Mouse (Mus musculus): ENCODE measurements around the gene Kdm2b. TPM values are rescaled to one million over a fixed set of nuclear protein-coding genes. Genes with fewer than 3 reads are reported as not detected.

Kdm2b gene
- polyA plus RNA-seq, 1 experiment from 2014 or later, result 108 TPM

- H3K9ac ChIP-seq, result no peak overlapping the region
- H3K27me3 ChIP-seq, result no peaks in the 10 kb centered on the region
- no peak overlapping the region for H3K4me3 ChIP-seq
- 66% methylated on average over 4 of the region's 4 CpGs for WGBS
- peak overlapping the region; percentile 48; the same call in 1 of the 2 replicates for H3K27ac ChIP-seq
- ATAC-seq, result no peak
- 0 out of 2 replicates have a peak, but pooled peaks cover 10% of the 10 kb centered on the region for H3K4me1 ChIP-seq
- H3K9me3 ChIP-seq (replicated peaks), result no peaks in the 10 kb centered on the region
- H3K4me2 ChIP-seq, result no peak overlapping the region
- peaks cover 35% of the 10 kb centered on the region for H3K36me3 ChIP-seq (ENCODE audit: poor library complexity, severe bottlenecking)
These were observed 51.6 kb downstream of the Kdm2b start for GRCm38 (mm10) chr5:122937958-122938540.

DNA sequence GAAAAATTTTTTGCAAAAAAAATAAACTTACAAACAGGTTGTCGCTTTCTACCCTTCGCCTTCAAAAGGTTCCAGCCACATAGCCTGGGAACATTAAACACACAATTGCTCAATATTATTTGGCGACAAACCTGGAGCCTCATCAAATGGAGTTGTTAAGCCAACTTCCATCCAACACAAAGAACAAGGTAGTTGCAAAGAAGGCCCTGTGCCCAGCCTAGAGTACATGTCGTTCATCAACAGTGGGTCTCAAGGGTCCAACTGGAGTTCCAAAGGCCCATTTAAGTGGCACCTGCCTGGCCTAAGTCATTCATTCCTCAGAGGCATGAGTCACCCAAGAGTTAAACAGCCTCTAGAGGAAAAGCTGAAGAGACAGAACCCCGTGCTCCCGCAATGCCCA is 52.6 kb downstream of the Kdm2b start:
- Histone ChIP-seq H3K9ac (no peak overlapping the region), H3K4me1 (0 out of 2 replicates have a peak, but pooled peaks cover 10% of the 10 kb centered on the region), H3K36me3 (ENCODE audit: poor library complexity, severe bottlenecking) (peaks cover 35% of the 10 kb centered on the region), H3K27ac (no peak overlapping the region), H3K27me3 (no peaks in the 10 kb centered on the region), H3K4me2 (no peak overlapping the region), H3K4me3 (no peak overlapping the region), H3K9me3 (replicated peaks) (no peaks in the 10 kb centered on the region)
- no peak for ATAC-seq
- WGBS, result 85% methylated on average over 6 of the region's 6 CpGs

DNA sequence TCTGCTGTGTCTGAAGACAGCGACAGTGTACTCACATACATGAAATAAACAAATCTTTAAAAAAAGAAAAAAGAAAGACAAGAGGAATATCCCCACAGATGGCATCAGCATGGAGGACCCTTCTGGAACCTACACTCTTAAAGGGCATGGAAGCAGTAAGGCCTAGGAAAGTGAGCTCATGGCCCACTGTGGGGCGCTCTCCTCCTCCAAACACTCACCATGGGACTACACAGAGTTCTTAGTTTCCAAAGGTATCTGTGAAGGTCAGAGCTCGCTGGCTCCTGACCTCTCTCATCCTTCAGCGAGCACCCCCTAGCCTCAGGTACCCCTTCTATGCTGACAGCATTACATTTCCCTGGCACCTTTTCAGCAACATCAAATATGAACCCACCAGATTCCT is 53.8 kb downstream of the Kdm2b start:
- Histone ChIP-seq H3K27ac (no peak overlapping the region), H3K4me1 (0 out of 2 replicates have a peak, but pooled peaks cover 10% of the 10 kb centered on the region), H3K4me3 (no peak overlapping the region), H3K36me3 (ENCODE audit: poor library complexity, severe bottlenecking) (peaks cover 41% of the 10 kb centered on the region), H3K27me3 (no peaks in the 10 kb centered on the region), H3K9me3 (replicated peaks) (no peaks in the 10 kb centered on the region), H3K4me2 (no peak overlapping the region), H3K9ac (no peak overlapping the region)
- ATAC-seq, result no peak
- WGBS, result 80% methylated on average over 4 of the region's 4 CpGs

DNA sequence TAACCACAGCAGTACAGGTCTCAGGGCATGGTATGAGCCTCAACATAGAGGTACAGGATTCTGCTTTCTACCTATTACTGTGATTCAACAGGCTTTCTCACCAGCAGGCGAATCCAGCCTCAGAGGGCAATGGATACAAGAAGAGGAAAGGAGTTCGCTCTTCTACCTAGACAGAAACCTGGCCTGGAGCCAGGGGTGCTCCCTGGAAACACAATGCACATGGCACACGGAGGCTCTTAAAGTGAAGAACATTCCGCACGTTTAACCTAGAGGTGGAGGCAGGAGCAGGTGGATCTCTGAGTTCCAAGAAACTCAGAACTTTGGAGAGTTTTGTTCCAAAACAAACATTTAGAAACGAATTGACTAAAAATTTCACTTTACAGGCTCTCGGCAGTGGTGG is 58.6 kb downstream of the Kdm2b start:
- 0 out of 2 replicates have a peak, but pooled peaks cover under 1% of the 10 kb centered on the region for H3K4me1 ChIP-seq
- no peak overlapping the region for H3K9ac ChIP-seq
- no peaks in the 10 kb centered on the region for H3K9me3 ChIP-seq (replicated peaks)
- H3K4me2 ChIP-seq, result no peak overlapping the region
- peaks cover 37% of the 10 kb centered on the region for H3K36me3 ChIP-seq (ENCODE audit: poor library complexity, severe bottlenecking)
- no peak overlapping the region for H3K4me3 ChIP-seq
- H3K27ac ChIP-seq, result no peak overlapping the region
- 70% methylated on average over 7 of the region's 7 CpGs for WGBS
- no peaks in the 10 kb centered on the region for H3K27me3 ChIP-seq
- ATAC-seq, result no peak

GRCm38 (mm10) chr5:122928293-122928692 is 61.3 kb downstream of the Kdm2b start:
- H3K4me2 ChIP-seq, result no peak overlapping the region
- H3K27me3 ChIP-seq, result no peaks in the 10 kb centered on the region
- peaks cover 5% of the 10 kb centered on the region; the same call in 1 of the 2 replicates for H3K4me1 ChIP-seq
- no peak overlapping the region for H3K9ac ChIP-seq
- no peak overlapping the region for H3K4me3 ChIP-seq
- H3K27ac ChIP-seq, result no peak overlapping the region
- no peaks in the 10 kb centered on the region for H3K9me3 ChIP-seq (replicated peaks)
- ATAC-seq, result no peak
- 82% methylated on average over 3 of the region's 3 CpGs for WGBS
- peaks cover 18% of the 10 kb centered on the region for H3K36me3 ChIP-seq (ENCODE audit: poor library complexity, severe bottlenecking)

GRCm38 (mm10) chr5:122927703-122928102 is 61.9 kb downstream of the Kdm2b start:
- Histone ChIP-seq H3K27ac (no peak overlapping the region), H3K4me3 (no peak overlapping the region), H3K9me3 (replicated peaks) (no peaks in the 10 kb centered on the region), H3K4me2 (no peak overlapping the region), H3K4me1 (peaks cover 5% of the 10 kb centered on the region; the same call in 1 of the 2 replicates), H3K9ac (no peak overlapping the region), H3K27me3 (no peaks in the 10 kb centered on the region), H3K36me3 (ENCODE audit: poor library complexity, severe bottlenecking) (peaks cover 12% of the 10 kb centered on the region)
- no peak for ATAC-seq
- WGBS, result 80% methylated on average over 6 of the region's 6 CpGs

GRCm38 (mm10) chr5:122927092-122927491 is 62.5 kb downstream of the Kdm2b start:
- H3K4me2 ChIP-seq, result no peak overlapping the region
- H3K4me1 ChIP-seq, result peaks cover 5% of the 10 kb centered on the region; the same call in 1 of the 2 replicates
- ATAC-seq, result no peak
- no peak overlapping the region for H3K9ac ChIP-seq
- no peak overlapping the region for H3K27ac ChIP-seq
- H3K9me3 ChIP-seq (replicated peaks), result no peaks in the 10 kb centered on the region
- 72% methylated on average over 8 of the region's 8 CpGs for WGBS
- H3K27me3 ChIP-seq, result no peaks in the 10 kb centered on the region
- H3K36me3 ChIP-seq (ENCODE audit: poor library complexity, severe bottlenecking), result peaks cover 6% of the 10 kb centered on the region
- no peak overlapping the region for H3K4me3 ChIP-seq

GRCm38 (mm10) chr5:122926341-122926740 is 63.3 kb downstream of the Kdm2b start:
- Histone ChIP-seq H3K4me3 (no peak overlapping the region), H3K27ac (no peak overlapping the region), H3K9me3 (replicated peaks) (no peaks in the 10 kb centered on the region), H3K36me3 (ENCODE audit: poor library complexity, severe bottlenecking) (no peaks in the 10 kb centered on the region), H3K4me2 (no peak overlapping the region), H3K4me1 (peaks cover 5% of the 10 kb centered on the region; the same call in 1 of the 2 replicates), H3K9ac (no peak overlapping the region), H3K27me3 (no peaks in the 10 kb centered on the region)
- ATAC-seq, result no peak
- WGBS, result 86% methylated on average over 3 of the region's 3 CpGs

DNA sequence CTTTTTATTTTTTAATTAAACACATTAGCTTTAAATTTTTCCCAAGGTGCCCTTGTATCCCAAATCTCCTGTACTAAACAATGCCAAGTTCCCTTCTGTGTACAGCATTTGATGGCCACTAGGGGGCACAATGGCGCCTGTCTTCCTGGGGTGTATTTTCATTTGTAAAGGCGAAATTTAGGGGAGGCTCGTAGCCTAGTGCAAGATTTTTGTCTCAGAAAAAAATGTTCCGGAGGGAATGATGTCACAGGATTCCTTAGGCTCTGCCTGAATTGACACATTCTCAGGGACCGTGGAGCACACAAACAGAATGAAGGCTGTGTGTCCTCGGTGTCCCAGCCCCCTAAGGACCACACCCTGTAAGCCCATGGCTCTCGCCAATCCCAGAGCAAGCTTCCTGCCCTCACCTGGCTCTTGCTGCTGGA is 64.1 kb downstream of the Kdm2b start:
- no peak overlapping the region for H3K27ac ChIP-seq
- ATAC-seq, result peak; percentile 69; the same call in 1 of the 2 replicates
- H3K27me3 ChIP-seq, result no peaks in the 10 kb centered on the region
- no peaks in the 10 kb centered on the region for H3K36me3 ChIP-seq (ENCODE audit: poor library complexity, severe bottlenecking)
- no peaks in the 10 kb centered on the region for H3K9me3 ChIP-seq (replicated peaks)
- no peak overlapping the region for H3K9ac ChIP-seq
- H3K4me3 ChIP-seq, result no peak overlapping the region
- 0 out of 2 replicates have a peak overlapping the region, but pooled peaks have one; percentile 9 for H3K4me2 ChIP-seq
- peaks cover 5% of the 10 kb centered on the region; the same call in 1 of the 2 replicates for H3K4me1 ChIP-seq
- WGBS, result 30% methylated on average over 7 of the region's 7 CpGs

GRCm38 (mm10) chr5:122923871-122924465 is 65.7 kb downstream of the Kdm2b start:
- 95% methylated on average over 10 of the region's 10 CpGs for WGBS
- Histone ChIP-seq H3K9me3 (replicated peaks) (no peaks in the 10 kb centered on the region), H3K4me1 (peaks cover 5% of the 10 kb centered on the region; the same call in 1 of the 2 replicates), H3K27ac (no peak overlapping the region), H3K36me3 (ENCODE audit: poor library complexity, severe bottlenecking) (no peaks in the 10 kb centered on the region), H3K9ac (no peak overlapping the region), H3K27me3 (no peaks in the 10 kb centered on the region), H3K4me3 (no peak overlapping the region), H3K4me2 (no peak overlapping the region)
- no peak for ATAC-seq

GRCm38 (mm10) chr5:122921941-122922340 is 67.7 kb downstream of the Kdm2b start:
- Histone ChIP-seq H3K9ac (no peak overlapping the region), H3K27ac (no peak overlapping the region), H3K4me3 (no peak overlapping the region), H3K9me3 (replicated peaks) (no peaks in the 10 kb centered on the region), H3K36me3 (ENCODE audit: poor library complexity, severe bottlenecking) (no peaks in the 10 kb centered on the region), H3K4me1 (peaks cover 5% of the 10 kb centered on the region; the same call in 1 of the 2 replicates), H3K4me2 (no peak overlapping the region), H3K27me3 (no peaks in the 10 kb centered on the region)
- 93% methylated on average over 8 of the region's 8 CpGs for WGBS
- no peak for ATAC-seq

- Histone ChIP-seq H3K27me3 (no peaks in the 10 kb centered on the region), H3K9ac (no peak overlapping the region), H3K4me3 (no peak overlapping the region), H3K9me3 (replicated peaks) (no peaks in the 10 kb centered on the region), H3K4me1 (peaks cover under 1% of the 10 kb centered on the region; the same call in 1 of the 2 replicates), H3K4me2 (no peak overlapping the region), H3K27ac (no peak overlapping the region), H3K36me3 (ENCODE audit: poor library complexity, severe bottlenecking) (no peaks in the 10 kb centered on the region)
- no peak for ATAC-seq
- WGBS, result 94% methylated on average over 5 of the region's 5 CpGs
These were observed 69.1 kb downstream of the Kdm2b start for GRCm38 (mm10) chr5:122920557-122920956.
